Mouse (Mus musculus) midbrain, embryonic 11.5 days (tissue): ENCODE results near the gene Adamts17. TPM values are rescaled to one million over a fixed set of nuclear protein-coding genes. Genes with fewer than 3 reads are reported as not detected.

Experiments used
- ATAC-seq: fragments of 200-750 bp; cut with Nextera tagmentation; 2 replicates; pipeline ENCODE4 v1.8.0; 2017; ENCODE audit warnings: moderate TSS enrichment, moderate library complexity; ENCODE audit not compliant: low FRiP score
- DNase-seq: peaks from one replicate; pipeline ENCODE4 v3.0.0; 2015; ENCODE audit warnings: low spot score; ENCODE audit errors: missing footprints
- H3K27ac ChIP-seq: fragments of 300-500 bp; sonication (generic); 2 replicates; pipeline ENCODE4 v1.5.1; 2014; ENCODE audit warnings: low read depth, low read length
- H3K27me3 ChIP-seq: fragments of 300-500 bp; sonication (generic); 2 replicates; pipeline ENCODE4 v1.6.1; 2014; ENCODE audit warnings: mild to moderate bottlenecking, low read length, moderate library complexity, mixed read lengths; ENCODE audit not compliant: control insufficient read depth, insufficient read depth
- H3K36me3 ChIP-seq: fragments of 300-500 bp; sonication (generic); 2 replicates; pipeline ENCODE4 v1.6.1; 2014; ENCODE audit warnings: mild to moderate bottlenecking, low read length, moderate library complexity, mixed read lengths; ENCODE audit not compliant: control insufficient read depth, insufficient read depth
- H3K4me1 ChIP-seq: fragments of 300-500 bp; sonication (generic); 2 replicates; pipeline ENCODE4 v1.6.1; 2014; ENCODE audit warnings: low read length; ENCODE audit not compliant: control insufficient read depth, insufficient read depth
- H3K4me2 ChIP-seq: fragments of 300-500 bp; sonication (generic); 2 replicates; pipeline ENCODE4 v1.6.1; 2014; ENCODE audit warnings: mild to moderate bottlenecking, moderate library complexity
- H3K4me3 ChIP-seq: fragments of 300-500 bp; sonication (generic); 2 replicates; pipeline ENCODE4 v1.5.1; 2014; ENCODE audit warnings: low read depth, low read length
- H3K9ac ChIP-seq: fragments of 300-500 bp; sonication (generic); 2 replicates; pipeline ENCODE4 v1.6.1; 2014; ENCODE audit warnings: low read length
- H3K9me3 ChIP-seq: fragments of 300-500 bp; sonication (generic); 2 replicates; pipeline ENCODE4 v1.6.1; 2016; ENCODE audit warnings: low read length; ENCODE audit not compliant: control insufficient read depth
- WGBS: fragments of 180-500 bp; shearing (Covaris S2); extraction: QIAGEN DNeasy Blood & Tissue Kit; methylation state at CpG from one replicate; pipeline ENCODE4 v1.1.7; 2014; 5-methylcytosine and 5-hydroxymethylcytosine counted together
- polyA plus RNA-seq: library from polyadenylated mRNA; unstranded; fragments of >200 nt; fragmentation: Nextera tagmentation; extraction: Ambion mirVana; gene quantifications from 2 replicates; pipeline ENCODE4 v1.2.1, GENCODE M21; 2014

Gene Adamts17
- polyA plus RNA-seq, 1 experiment from 2014 or later: 0.96 TPM

GRCm38 (mm10) chr7:66934062-66934461 lies 94.5 kb downstream of the Adamts17 start:
- WGBS: 82% methylated on average over 6 of the region's 6 CpGs
- Histone ChIP-seq H3K4me1 (peaks cover 6% of the 10 kb centered on the region; the same call in 1 of the 2 replicates), H3K27ac (no peak overlapping the region), H3K9me3 (no peaks in the 10 kb centered on the region), H3K27me3 (no peaks in the 10 kb centered on the region), H3K9ac (no peak overlapping the region), H3K4me3 (no peak overlapping the region), H3K4me2 (no peak overlapping the region), H3K36me3 (no peaks in the 10 kb centered on the region)
- ATAC-seq (no peak), DNase-seq (no peak)

GRCm38 (mm10) chr7:66935041-66935440 lies 95.5 kb downstream of the Adamts17 start:
- peaks cover 11% of the 10 kb centered on the region for H3K4me1 ChIP-seq
- H3K27ac ChIP-seq: no peak overlapping the region
- H3K4me2 ChIP-seq: no peak overlapping the region
- H3K9me3 ChIP-seq: no peaks in the 10 kb centered on the region
- no peak for ATAC-seq
- H3K9ac ChIP-seq: no peak overlapping the region
- no peaks in the 10 kb centered on the region for H3K36me3 ChIP-seq
- WGBS: 88% methylated on average over 6 of the region's 6 CpGs
- H3K4me3 ChIP-seq: no peak overlapping the region
- no peaks in the 10 kb centered on the region for H3K27me3 ChIP-seq
- no peak for DNase-seq

GRCm38 (mm10) chr7:66936042-66936755 lies 96.7 kb downstream of the Adamts17 start:
- Histone ChIP-seq H3K4me2 (no peak overlapping the region), H3K4me1 (peaks cover 11% of the 10 kb centered on the region), H3K4me3 (no peak overlapping the region), H3K9me3 (no peaks in the 10 kb centered on the region), H3K27ac (no peak overlapping the region), H3K9ac (no peak overlapping the region), H3K36me3 (no peaks in the 10 kb centered on the region), H3K27me3 (no peaks in the 10 kb centered on the region)
- ATAC-seq: no peak
- WGBS: 89% methylated on average over 8 of the region's 8 CpGs
- DNase-seq: no peak

- Histone ChIP-seq H3K27me3 (no peaks in the 10 kb centered on the region), H3K9ac (no peak overlapping the region), H3K27ac (no peak overlapping the region), H3K36me3 (no peaks in the 10 kb centered on the region), H3K4me1 (peaks cover 11% of the 10 kb centered on the region), H3K4me2 (no peak overlapping the region), H3K9me3 (no peaks in the 10 kb centered on the region), H3K4me3 (no peak overlapping the region)
- WGBS: 71% methylated on average over 2 of the region's 2 CpGs
- ATAC-seq (no peak), DNase-seq (no peak)
Measured at GRCm38 (mm10) chr7:66936911-66937310, 97.4 kb downstream of the Adamts17 start.

- Histone ChIP-seq H3K4me1 (peaks cover 11% of the 10 kb centered on the region), H3K4me3 (no peak overlapping the region), H3K36me3 (no peaks in the 10 kb centered on the region), H3K27ac (no peak overlapping the region), H3K27me3 (no peaks in the 10 kb centered on the region), H3K9ac (no peak overlapping the region), H3K9me3 (no peaks in the 10 kb centered on the region), H3K4me2 (no peak overlapping the region)
- WGBS: 52% methylated on average over 13 of the region's 13 CpGs
- ATAC-seq (peak; percentile 82), DNase-seq (peak; percentile 88)
Measured at GRCm38 (mm10) chr7:66938988-66939783, 99.7 kb downstream of the Adamts17 start.

- H3K36me3 ChIP-seq: no peaks in the 10 kb centered on the region
- DNase-seq (no peak), ATAC-seq (no peak)
- no peaks in the 10 kb centered on the region for H3K9me3 ChIP-seq
- H3K9ac ChIP-seq: no peak overlapping the region
- WGBS: 84% methylated on average over 4 of the region's 4 CpGs
- H3K4me1 ChIP-seq: peaks cover 11% of the 10 kb centered on the region
- H3K4me2 ChIP-seq: no peak overlapping the region
- H3K27ac ChIP-seq: no peak overlapping the region
- no peaks in the 10 kb centered on the region for H3K27me3 ChIP-seq
- H3K4me3 ChIP-seq: no peak overlapping the region
Measured at GRCm38 (mm10) chr7:66940761-66941160, 101.2 kb downstream of the Adamts17 start.

- Histone ChIP-seq H3K9ac (no peak overlapping the region), H3K27ac (no peak overlapping the region), H3K27me3 (no peaks in the 10 kb centered on the region), H3K36me3 (no peaks in the 10 kb centered on the region), H3K4me3 (no peak overlapping the region), H3K4me2 (no peak overlapping the region), H3K4me1 (no peaks in the 10 kb centered on the region), H3K9me3 (no peaks in the 10 kb centered on the region)
- no peak for DNase-seq
- no peak for ATAC-seq
- WGBS: 89% methylated on average over 3 of the region's 3 CpGs
Measured at GRCm38 (mm10) chr7:66949006-66949405, 109.5 kb downstream of the Adamts17 start.

GRCm38 (mm10) chr7:66952921-66953320 lies 113.4 kb downstream of the Adamts17 start:
- no peak overlapping the region for H3K27ac ChIP-seq
- H3K4me1 ChIP-seq: no peaks in the 10 kb centered on the region
- WGBS: 96% methylated on average over 3 of the region's 3 CpGs
- DNase-seq (no peak), ATAC-seq (no peak)
- H3K4me2 ChIP-seq: no peak overlapping the region
- H3K9me3 ChIP-seq: no peaks in the 10 kb centered on the region
- no peaks in the 10 kb centered on the region for H3K36me3 ChIP-seq
- no peaks in the 10 kb centered on the region for H3K27me3 ChIP-seq
- H3K9ac ChIP-seq: no peak overlapping the region
- no peak overlapping the region for H3K4me3 ChIP-seq

GRCm38 (mm10) chr7:66954073-66954472 lies 114.5 kb downstream of the Adamts17 start:
- Histone ChIP-seq H3K4me1 (no peaks in the 10 kb centered on the region), H3K36me3 (no peaks in the 10 kb centered on the region), H3K9me3 (no peaks in the 10 kb centered on the region), H3K4me3 (no peak overlapping the region), H3K9ac (no peak overlapping the region), H3K27me3 (no peaks in the 10 kb centered on the region), H3K4me2 (no peak overlapping the region), H3K27ac (no peak overlapping the region)
- ATAC-seq: no peak
- DNase-seq: no peak
- 76% methylated on average over 8 of the region's 8 CpGs for WGBS
